Mouse (Mus musculus) hindbrain, embryonic 11.5 days (tissue): ENCODE measurements around the gene Larp4. TPM values are rescaled to one million over a fixed set of nuclear protein-coding genes. Genes with fewer than 3 reads are reported as not detected.
"Not testable (repeated sequence)": the region's sequence is repeated elsewhere in the genome, so short reads cannot be mapped to it uniquely, and the experiment has no call there.

Experiments
- ATAC-seq: fragments of 200-750 bp; cut with Nextera tagmentation; 2 replicates; pipeline ENCODE4 v1.8.0; 2017; ENCODE audit warnings: mild to moderate bottlenecking, moderate TSS enrichment, moderate library complexity; ENCODE audit not compliant: low FRiP score
- DNase-seq: peaks from one replicate; pipeline ENCODE4 v3.0.0-alpha.2; 2015; ENCODE audit warnings: low spot score
- H3K27ac ChIP-seq: fragments of 300-500 bp; sonication (generic); 2 replicates; pipeline ENCODE4 v1.5.1; 2014; ENCODE audit warnings: mild to moderate bottlenecking, low read depth, low read length
- H3K27me3 ChIP-seq: fragments of 300-500 bp; sonication (generic); 2 replicates; pipeline ENCODE4 v1.6.1; 2014; ENCODE audit warnings: mild to moderate bottlenecking, low read length, moderate library complexity, mixed read lengths; ENCODE audit not compliant: control insufficient read depth, insufficient read depth
- H3K36me3 ChIP-seq: fragments of 300-500 bp; sonication (generic); 2 replicates; pipeline ENCODE4 v1.6.1; 2014; ENCODE audit warnings: mild to moderate bottlenecking, low read length, moderate library complexity, mixed read lengths; ENCODE audit not compliant: control insufficient read depth, insufficient read depth
- H3K4me1 ChIP-seq: fragments of 300-500 bp; sonication (generic); replicated peaks from 2 replicates; pipeline ENCODE4 v1.6.1; 2014; ENCODE audit warnings: low read length, mixed read lengths; ENCODE audit not compliant: control insufficient read depth, insufficient read depth
- H3K4me2 ChIP-seq: fragments of 300-500 bp; sonication (generic); replicated peaks from 2 replicates; pipeline ENCODE4 v1.6.1; 2014; ENCODE audit warnings: mild to moderate bottlenecking, low read depth, low read length
- H3K4me3 ChIP-seq: fragments of 300-500 bp; sonication (generic); 2 replicates; pipeline ENCODE4 v1.5.1; 2014; ENCODE audit warnings: low read depth, low read length
- H3K9ac ChIP-seq: fragments of 300-500 bp; sonication (generic); 2 replicates; pipeline ENCODE4 v1.6.1; 2014; ENCODE audit warnings: low read depth, low read length
- H3K9me3 ChIP-seq: fragments of 300-500 bp; sonication (generic); 2 replicates; pipeline ENCODE4 v1.6.1; 2016; ENCODE audit warnings: low read length; ENCODE audit not compliant: control insufficient read depth
- WGBS: fragments of 180-500 bp; shearing (Covaris S2); extraction: QIAGEN DNeasy Blood & Tissue Kit; methylation state at CpG from one replicate; pipeline ENCODE4 v1.1.7; 2014; 5-methylcytosine and 5-hydroxymethylcytosine counted together
- polyA plus RNA-seq: library from polyadenylated mRNA; unstranded; fragments of >200 nt; fragmentation: Nextera tagmentation; extraction: Ambion mirVana; gene quantifications from 2 replicates; pipeline ENCODE4 v1.2.1, GENCODE M21; 2014

Gene Larp4
- polyA plus RNA-seq, 1 experiment from 2014 or later = 38.8 TPM

GRCm38 (mm10) chr15:99966961-99967360 is 2.9 kb upstream of the Larp4 start, which contains the start of gene Fam186a:
Fam186a (minus strand) TSS chr15:99967061.
- DNase-seq (no peak), ATAC-seq (no peak)
- H3K4me2 ChIP-seq = no peak within 1 kb of the TSS
- no peak within 1 kb of the TSS for H3K4me3 ChIP-seq
- H3K27me3 ChIP-seq = no peaks in the 10 kb centered on the region
- 81% methylated on average over 4 of the region's 4 CpGs for WGBS
- H3K27ac ChIP-seq = no peak within 1 kb of the TSS
- no peaks in the 10 kb centered on the region for H3K9me3 ChIP-seq
- no peak within 1 kb of the TSS for H3K9ac ChIP-seq
- no peaks in the 10 kb centered on the region for H3K36me3 ChIP-seq
- no peaks in the 10 kb centered on the region for H3K4me1 ChIP-seq

- Histone ChIP-seq H3K9ac (no peak overlapping the region), H3K27ac (no peak overlapping the region), H3K36me3 (no peaks in the 10 kb centered on the region), H3K4me3 (no peak overlapping the region), H3K4me2 (no peak overlapping the region), H3K9me3 (no peaks in the 10 kb centered on the region), H3K27me3 (no peaks in the 10 kb centered on the region), H3K4me1 (no peaks in the 10 kb centered on the region)
- WGBS = 93% methylated on average over 1 of the region's 1 CpGs
- DNase-seq (no peak), ATAC-seq (no peak)
Measured at GRCm38 (mm10) chr15:99970606-99971005, 741 bp downstream of the Larp4 start.

DNA sequence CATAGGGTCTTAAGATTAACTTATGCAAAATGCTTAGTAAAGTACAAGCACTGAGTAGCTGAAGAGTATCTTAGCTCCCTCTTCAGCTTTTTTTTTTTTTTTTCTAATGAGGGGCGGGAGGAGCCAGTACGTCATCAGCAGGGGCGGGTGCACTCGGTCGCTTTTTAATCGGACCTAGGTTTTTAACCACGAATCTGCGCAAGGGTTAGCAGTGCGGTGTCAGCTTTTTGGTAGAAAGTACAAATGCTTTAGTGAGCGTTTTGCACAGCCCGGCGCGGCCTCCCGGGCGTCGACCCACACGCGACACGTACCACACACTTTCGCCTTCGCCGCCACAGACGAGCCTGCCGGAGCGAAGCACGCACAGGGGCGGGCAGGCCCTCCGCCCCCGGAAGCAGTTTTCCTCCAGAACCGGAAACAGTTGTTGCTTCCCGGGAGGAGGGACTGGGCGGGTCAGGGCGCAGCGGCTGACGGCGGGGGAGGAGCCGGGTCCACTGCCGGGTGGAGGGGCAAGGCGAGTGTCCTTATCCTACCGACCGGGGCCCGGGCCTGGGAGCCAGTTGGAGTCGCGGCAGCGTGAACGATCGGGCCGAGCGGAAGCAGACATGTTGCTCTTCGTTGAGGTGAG is 2.6 kb downstream of the Larp4 start:
- H3K4me3 ChIP-seq = peak overlapping the region; percentile 95
- H3K9me3 ChIP-seq = no peaks in the 10 kb centered on the region
- no peaks in the 10 kb centered on the region for H3K4me1 ChIP-seq
- under 1% methylated on average over 45 of the region's 50 CpGs for WGBS
- DNase-seq (peak; percentile 96), ATAC-seq (peak; percentile 96)
- no peaks in the 10 kb centered on the region for H3K27me3 ChIP-seq
- peak overlapping the region; percentile 84 for H3K9ac ChIP-seq
- no peaks in the 10 kb centered on the region for H3K36me3 ChIP-seq
- H3K4me2 ChIP-seq = peak overlapping the region; percentile 79
- peak overlapping the region; percentile 96 for H3K27ac ChIP-seq

- under 1% methylated on average over 59 of the region's 84 CpGs for WGBS
- H3K9ac ChIP-seq = peak overlapping the region; percentile 84
- no peaks in the 10 kb centered on the region for H3K36me3 ChIP-seq
- peak overlapping the region; percentile 79 for H3K4me2 ChIP-seq
- peak overlapping the region; percentile 95 for H3K4me3 ChIP-seq
- peak; percentile 79 for DNase-seq
- no peaks in the 10 kb centered on the region for H3K9me3 ChIP-seq
- H3K27ac ChIP-seq = peak overlapping the region; percentile 96
- peak; percentile 88 for ATAC-seq
- H3K4me1 ChIP-seq = no peaks in the 10 kb centered on the region
- H3K27me3 ChIP-seq = no peaks in the 10 kb centered on the region
Measured at GRCm38 (mm10) chr15:99972989-99973911, 3.4 kb downstream of the Larp4 start.

DNA sequence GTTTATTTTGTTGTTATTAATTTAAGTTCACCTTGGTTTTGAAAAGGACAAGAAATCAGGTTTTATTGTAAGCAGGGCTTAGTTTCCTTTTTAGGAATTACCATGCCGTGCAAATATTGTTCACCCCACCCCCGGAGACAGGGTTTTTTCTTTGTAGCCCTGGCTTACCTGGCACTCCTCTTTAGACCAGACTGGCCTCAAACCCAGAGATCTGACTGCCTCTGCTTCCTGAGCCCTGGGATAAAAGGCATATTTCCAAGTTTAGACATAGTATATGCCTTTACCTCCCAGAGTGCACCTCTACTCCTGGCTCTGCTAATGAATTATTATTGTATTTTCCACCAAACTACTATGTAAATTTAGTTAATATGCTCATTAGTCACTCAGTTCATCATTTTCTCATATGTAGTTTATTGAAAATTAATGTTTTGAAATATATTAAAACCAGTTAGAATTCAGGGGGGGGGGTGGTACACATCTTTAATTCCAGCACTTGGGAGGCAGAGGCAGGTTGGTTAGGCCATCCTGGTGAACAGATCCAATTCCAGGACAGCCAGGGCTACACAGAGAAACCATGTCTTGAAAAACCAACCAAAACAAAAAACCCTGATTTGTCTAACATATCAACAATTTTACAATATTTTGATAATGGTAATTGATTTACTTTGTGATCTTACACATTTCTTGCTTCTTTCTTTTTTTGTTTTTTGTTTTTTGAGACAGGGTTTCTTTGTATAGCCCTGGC is 4.8 kb downstream of the Larp4 start:
- no peaks in the 10 kb centered on the region for H3K9me3 ChIP-seq
- H3K27ac ChIP-seq = no peak overlapping the region
- H3K27me3 ChIP-seq = no peaks in the 10 kb centered on the region
- H3K4me2 ChIP-seq = no peak overlapping the region
- no peak overlapping the region for H3K4me3 ChIP-seq
- no peaks in the 10 kb centered on the region for H3K4me1 ChIP-seq
- H3K9ac ChIP-seq = no peak overlapping the region
- ATAC-seq = no peak
- H3K36me3 ChIP-seq = no peaks in the 10 kb centered on the region
- WGBS = 86% methylated on average over 2 of the region's 2 CpGs
- no peak for DNase-seq

GRCm38 (mm10) chr15:99976121-99976520 is 6.3 kb downstream of the Larp4 start:
- H3K4me1 ChIP-seq, H3K4me3 ChIP-seq, H3K36me3 ChIP-seq, H3K27ac ChIP-seq, DNase-seq, ATAC-seq, H3K9ac ChIP-seq, H3K4me2 ChIP-seq, H3K27me3 ChIP-seq, H3K9me3 ChIP-seq: not testable (repeated sequence)
- WGBS = 87% methylated on average over 2 of the region's 2 CpGs

GRCm38 (mm10) chr15:99979266-99979665 is 9.4 kb downstream of the Larp4 start:
- Histone ChIP-seq H3K27ac (no peak overlapping the region), H3K36me3 (no peaks in the 10 kb centered on the region), H3K27me3 (no peaks in the 10 kb centered on the region), H3K9me3 (no peaks in the 10 kb centered on the region), H3K9ac (no peak overlapping the region), H3K4me2 (no peak overlapping the region), H3K4me3 (no peak overlapping the region), H3K4me1 (no peaks in the 10 kb centered on the region)
- WGBS = 82% methylated on average over 1 of the region's 1 CpGs
- ATAC-seq (no peak), DNase-seq (no peak)

- WGBS = 97% methylated on average over 2 of the region's 2 CpGs
- H3K27me3 ChIP-seq = no peaks in the 10 kb centered on the region
- no peak overlapping the region for H3K9ac ChIP-seq
- H3K4me3 ChIP-seq = no peak overlapping the region
- no peak for DNase-seq
- no peak overlapping the region for H3K4me2 ChIP-seq
- no peaks in the 10 kb centered on the region for H3K36me3 ChIP-seq
- no peak for ATAC-seq
- H3K4me1 ChIP-seq = no peaks in the 10 kb centered on the region
- no peak overlapping the region for H3K27ac ChIP-seq
- H3K9me3 ChIP-seq = no peaks in the 10 kb centered on the region
Measured at GRCm38 (mm10) chr15:99979715-99980114, 9.8 kb downstream of the Larp4 start.
